Mouse (Mus musculus): ENCODE results near the gene Atf6b. TPM values are rescaled to one million over a fixed set of nuclear protein-coding genes. Genes with fewer than 3 reads are reported as not detected.

The Atf6b gene
- polyA plus RNA-seq, 1 experiment from 2014 or later = 117 TPM

DNA sequence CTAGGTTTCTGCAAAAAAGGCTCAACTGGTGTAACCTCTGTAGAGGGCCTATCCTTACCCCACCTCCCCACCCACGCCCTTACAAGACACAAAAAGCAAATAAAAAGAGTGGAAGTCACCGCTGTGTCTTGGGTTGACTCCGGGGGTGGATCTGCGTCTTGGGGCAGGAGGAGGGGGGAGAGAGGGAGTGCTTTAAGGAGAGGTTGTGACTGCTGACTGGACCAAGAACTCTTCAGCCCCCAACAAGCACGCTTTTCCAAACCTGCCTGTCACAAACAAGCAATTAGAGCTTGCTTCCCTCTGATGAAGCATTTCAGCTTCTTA lies 18.3 kb upstream of the Atf6b start:
- peaks cover 41% of the 10 kb centered on the region for H3K27me3 ChIP-seq

DNA sequence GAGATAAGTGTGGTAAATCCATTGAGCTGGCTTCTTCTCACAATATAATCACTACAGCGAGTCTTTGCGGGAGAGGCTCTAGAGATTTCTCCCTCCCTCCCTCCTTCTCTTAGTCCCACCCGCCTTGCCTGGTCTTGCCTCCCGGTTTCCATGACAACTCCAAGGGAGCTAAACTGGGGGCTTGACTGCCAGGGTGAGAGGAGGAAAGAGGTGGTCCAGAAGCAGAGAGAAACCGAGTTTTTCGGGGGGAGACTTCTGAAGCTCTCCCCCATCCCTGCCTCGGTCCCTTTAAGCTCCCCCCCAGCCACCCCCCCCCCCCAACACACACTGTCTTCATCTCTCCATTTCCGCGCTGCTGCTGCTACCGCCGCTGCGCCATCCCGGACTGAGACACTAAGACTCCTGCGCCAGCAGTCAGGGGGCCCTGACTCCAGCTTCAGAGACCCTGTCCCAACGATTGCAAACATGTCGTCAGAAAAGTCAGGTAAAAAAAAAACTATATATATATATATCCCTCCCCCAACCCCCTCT lies 17.7 kb upstream of the Atf6b start, which contains the start of gene Prrt1:
Gene Prrt1, plus strand, starts transcription at position 313 of the 531 bp plus-strand sequence.
- no peaks in the 10 kb centered on the region for H3K9me3 ChIP-seq
- H3K4me3 ChIP-seq = peak within 1 kb of the TSS; percentile 73
- H3K36me3 ChIP-seq = peaks cover 3% of the 10 kb centered on the region; the same call in 1 of the 2 replicates
- WGBS = 1% methylated on average over 16 of the region's 16 CpGs
- peak within 1 kb of the TSS; percentile 93 for H3K27ac ChIP-seq
- H3K4me2 ChIP-seq = peak within 1 kb of the TSS; percentile 91
- peaks cover 61% of the 10 kb centered on the region for H3K4me1 ChIP-seq (replicated peaks)
- H3K9ac ChIP-seq = peak within 1 kb of the TSS; percentile 83
- ATAC-seq (ENCODE audit: low FRiP score) = peak; percentile 26; the same call in 1 of the 2 replicates
- peaks cover 47% of the 10 kb centered on the region for H3K27me3 ChIP-seq

More for the DNA sequence above, 18.3 kb upstream of the Atf6b start:
- Histone ChIP-seq H3K4me1 (replicated peaks) (peaks cover 61% of the 10 kb centered on the region), H3K9ac (peak overlapping the region; percentile 83), H3K4me3 (peak overlapping the region; percentile 73), H3K4me2 (peak overlapping the region; percentile 91), H3K27ac (peak overlapping the region; percentile 93), H3K9me3 (no peaks in the 10 kb centered on the region), H3K36me3 (peaks cover 4% of the 10 kb centered on the region)
- no peak for ATAC-seq (ENCODE audit: low FRiP score)
- 17% methylated on average over 5 of the region's 5 CpGs for WGBS

DNA sequence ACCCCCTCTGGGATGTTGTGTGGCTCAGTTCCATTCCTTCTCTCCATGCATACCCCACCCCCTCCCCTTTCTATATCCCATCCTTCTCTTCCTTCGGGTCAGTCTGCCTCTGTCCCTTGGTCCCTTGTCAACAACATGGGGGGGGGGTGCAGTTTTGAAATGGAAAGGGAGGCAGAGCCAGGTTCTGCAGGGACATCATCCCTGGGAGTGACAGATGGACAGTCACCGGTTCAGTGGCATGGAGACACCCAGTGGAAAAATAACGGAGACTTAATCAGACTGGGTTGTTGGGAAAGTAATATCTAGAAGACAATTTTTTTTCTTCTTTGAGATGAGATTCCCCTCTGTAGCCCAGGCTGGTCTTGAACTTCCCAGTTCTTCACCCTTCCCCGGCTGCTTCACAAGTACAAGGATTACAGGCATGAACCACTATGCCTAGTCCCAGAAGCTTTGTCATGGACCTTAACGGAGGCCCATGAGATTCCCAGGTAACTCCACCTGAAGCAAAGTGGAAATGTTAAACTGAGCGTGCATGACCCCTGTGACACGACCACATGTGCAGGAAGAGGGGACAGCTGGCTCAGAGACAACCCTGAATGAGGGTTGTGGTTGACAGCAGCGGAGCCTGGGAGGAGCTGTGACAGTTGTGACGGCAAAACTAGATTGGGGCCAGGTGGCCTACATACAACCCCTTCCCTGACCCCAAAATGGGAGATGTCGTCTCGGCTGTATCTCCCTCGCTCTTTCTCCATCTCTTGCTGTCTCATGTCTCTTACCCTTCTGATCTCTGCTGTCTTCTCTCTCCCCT lies 16.9 kb upstream of the Atf6b start:
- no peak for ATAC-seq (ENCODE audit: low FRiP score)
- peaks cover 3% of the 10 kb centered on the region; the same call in 1 of the 2 replicates for H3K36me3 ChIP-seq
- H3K9me3 ChIP-seq = no peaks in the 10 kb centered on the region
- peak overlapping the region; percentile 91 for H3K4me2 ChIP-seq
- 10% methylated on average over 12 of the region's 12 CpGs for WGBS
- H3K4me3 ChIP-seq = peak overlapping the region; percentile 73
- H3K27me3 ChIP-seq = peaks cover 47% of the 10 kb centered on the region
- H3K9ac ChIP-seq = peak overlapping the region; percentile 83
- H3K4me1 ChIP-seq (replicated peaks) = peaks cover 61% of the 10 kb centered on the region
- peak overlapping the region; percentile 93; the same call in 1 of the 2 replicates for H3K27ac ChIP-seq

DNA sequence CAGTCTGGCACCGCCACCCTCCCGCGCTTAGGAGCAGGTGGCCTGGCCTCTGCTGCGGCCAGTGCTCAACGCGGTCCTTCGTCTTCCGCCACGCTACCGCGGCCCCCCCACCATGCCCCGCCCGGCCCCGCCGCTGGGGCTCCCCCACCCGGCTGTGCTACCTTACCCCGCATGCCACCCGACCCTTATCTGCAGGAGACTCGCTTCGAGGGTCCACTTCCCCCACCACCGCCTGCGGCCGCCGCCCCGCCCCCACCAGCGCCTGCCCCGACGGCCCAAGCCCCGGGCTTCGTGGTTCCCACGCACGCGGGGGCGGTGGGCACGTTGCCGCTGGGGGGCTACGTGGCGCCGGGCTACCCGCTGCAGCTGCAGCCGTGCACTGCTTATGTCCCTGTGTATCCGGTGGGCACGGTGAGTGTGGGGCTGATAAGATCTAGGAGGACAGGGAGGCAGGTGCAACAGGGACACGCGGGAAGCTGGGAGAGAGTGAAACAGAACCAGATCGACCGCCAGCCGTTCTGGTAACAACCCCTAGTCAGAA lies 16.1 kb upstream of the Atf6b start:
- Histone ChIP-seq H3K4me2 (peak overlapping the region; percentile 91), H3K9me3 (no peaks in the 10 kb centered on the region), H3K27me3 (peaks cover 52% of the 10 kb centered on the region), H3K4me1 (replicated peaks) (peaks cover 58% of the 10 kb centered on the region), H3K4me3 (peak overlapping the region; percentile 73), H3K36me3 (no peaks in the 10 kb centered on the region), H3K9ac (peak overlapping the region; percentile 83), H3K27ac (no peak overlapping the region)
- no peak for ATAC-seq (ENCODE audit: low FRiP score)
- 1% methylated on average over 44 of the region's 48 CpGs for WGBS

DNA sequence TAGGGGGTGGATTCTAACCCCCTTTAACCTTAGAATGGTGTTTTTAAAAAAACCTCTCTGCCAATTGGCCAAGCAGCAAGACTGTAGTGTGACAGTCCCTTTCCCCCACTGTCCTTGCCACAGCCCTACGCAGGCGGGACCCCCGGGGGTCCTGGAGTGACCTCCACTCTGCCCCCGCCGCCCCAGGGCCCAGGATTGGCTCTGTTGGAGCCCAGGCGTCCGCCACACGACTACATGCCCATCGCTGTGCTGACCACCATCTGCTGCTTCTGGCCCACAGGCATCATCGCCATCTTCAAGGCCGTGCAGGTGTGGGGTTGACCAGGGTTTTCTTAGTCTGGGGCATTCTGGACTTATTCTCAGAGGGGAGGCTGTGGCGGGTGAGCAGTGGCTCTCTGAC lies 15.3 kb upstream of the Atf6b start:
- Histone ChIP-seq H3K4me3 (peak overlapping the region; percentile 73), H3K9ac (peak overlapping the region; percentile 83), H3K27ac (no peak overlapping the region), H3K27me3 (peaks cover 57% of the 10 kb centered on the region), H3K4me1 (replicated peaks) (peaks cover 50% of the 10 kb centered on the region), H3K9me3 (no peaks in the 10 kb centered on the region), H3K36me3 (no peaks in the 10 kb centered on the region), H3K4me2 (peak overlapping the region; percentile 91)
- 6% methylated on average over 12 of the region's 12 CpGs for WGBS
- no peak for ATAC-seq (ENCODE audit: low FRiP score)

DNA sequence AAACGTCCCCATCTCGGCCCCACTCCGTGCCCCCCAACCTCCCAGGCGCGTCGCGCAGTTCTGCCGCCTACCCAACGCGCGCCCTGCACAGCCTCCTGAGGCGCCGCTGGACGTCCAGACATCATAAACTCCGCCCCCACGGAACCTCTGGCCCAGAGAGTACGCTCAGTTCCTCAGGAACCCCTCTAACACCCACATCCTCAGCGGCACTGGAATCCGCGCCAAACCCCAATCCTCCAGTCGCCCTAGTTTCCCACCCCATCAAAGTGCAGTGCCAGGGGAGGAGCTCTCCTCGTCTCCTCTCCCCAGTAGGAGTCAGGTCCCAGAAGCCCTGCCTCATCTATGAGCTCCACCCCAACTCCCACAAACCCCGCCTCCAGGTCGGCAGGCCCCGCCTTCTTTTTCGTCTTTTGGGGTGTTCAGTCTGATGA lies 14.7 kb upstream of the Atf6b start:
- Histone ChIP-seq H3K36me3 (no peaks in the 10 kb centered on the region), H3K9ac (peak overlapping the region; percentile 83), H3K27me3 (peaks cover 58% of the 10 kb centered on the region), H3K27ac (no peak overlapping the region), H3K4me2 (peak overlapping the region; percentile 91), H3K9me3 (no peaks in the 10 kb centered on the region), H3K4me3 (peak overlapping the region; percentile 73), H3K4me1 (replicated peaks) (peaks cover 49% of the 10 kb centered on the region)
- no peak for ATAC-seq (ENCODE audit: low FRiP score)
- WGBS = 1% methylated on average over 26 of the region's 26 CpGs

DNA sequence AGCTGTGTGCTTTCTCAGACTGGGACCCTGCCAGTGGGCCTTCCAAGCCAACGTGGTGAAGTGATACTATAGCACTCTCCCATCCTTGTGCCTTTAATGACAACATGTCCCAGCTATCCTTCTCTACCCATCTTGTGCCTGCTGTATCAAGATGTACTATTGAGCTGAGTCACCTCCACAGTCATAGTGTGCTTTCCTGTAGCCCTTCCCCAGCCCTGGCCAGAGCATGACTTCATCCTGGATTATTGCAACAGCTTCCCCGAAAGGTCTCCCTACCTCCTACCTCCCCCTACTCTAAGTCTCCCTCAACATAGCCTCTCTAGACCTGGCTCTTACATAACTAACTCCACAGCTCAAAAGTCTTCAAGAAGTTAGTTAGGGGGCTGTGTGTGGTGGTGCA lies 11.3 kb upstream of the Atf6b start:
- Histone ChIP-seq H3K4me3 (no peak overlapping the region), H3K4me2 (no peak overlapping the region), H3K9ac (no peak overlapping the region), H3K36me3 (no peaks in the 10 kb centered on the region), H3K9me3 (no peaks in the 10 kb centered on the region), H3K27ac (no peak overlapping the region), H3K27me3 (peaks cover 52% of the 10 kb centered on the region), H3K4me1 (replicated peaks) (peaks cover 21% of the 10 kb centered on the region)
- ATAC-seq (ENCODE audit: low FRiP score) = no peak
- 76% methylated on average over 2 of the region's 2 CpGs for WGBS

DNA sequence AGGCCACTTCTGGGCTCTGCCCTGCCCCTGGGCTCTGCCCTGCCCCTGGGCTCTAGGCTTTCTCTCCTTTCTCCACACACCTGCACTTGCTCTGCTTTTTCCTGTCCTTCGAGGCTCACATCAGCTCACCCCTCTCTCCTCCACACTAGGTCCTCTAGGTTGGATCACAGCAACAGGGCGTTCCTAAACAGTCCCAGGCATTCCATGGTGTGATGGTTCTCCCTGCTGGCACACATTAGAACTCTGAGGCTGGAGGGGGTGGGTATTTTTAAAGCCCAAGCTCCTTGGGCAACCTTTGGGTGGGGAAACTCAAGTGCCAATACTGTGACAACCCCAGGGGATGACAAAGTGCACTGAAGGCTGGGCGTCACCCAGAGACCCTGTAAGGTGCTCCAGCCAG lies 9.5 kb upstream of the Atf6b start:
- Histone ChIP-seq H3K36me3 (no peaks in the 10 kb centered on the region), H3K4me3 (no peak overlapping the region), H3K4me1 (replicated peaks) (peaks cover 16% of the 10 kb centered on the region), H3K27ac (no peak overlapping the region), H3K9ac (peak overlapping the region; percentile 30; the same call in 1 of the 2 replicates), H3K9me3 (no peaks in the 10 kb centered on the region), H3K27me3 (peaks cover 34% of the 10 kb centered on the region), H3K4me2 (no peak overlapping the region)
- WGBS = 68% methylated on average over 3 of the region's 3 CpGs
- no peak for ATAC-seq (ENCODE audit: low FRiP score)

DNA sequence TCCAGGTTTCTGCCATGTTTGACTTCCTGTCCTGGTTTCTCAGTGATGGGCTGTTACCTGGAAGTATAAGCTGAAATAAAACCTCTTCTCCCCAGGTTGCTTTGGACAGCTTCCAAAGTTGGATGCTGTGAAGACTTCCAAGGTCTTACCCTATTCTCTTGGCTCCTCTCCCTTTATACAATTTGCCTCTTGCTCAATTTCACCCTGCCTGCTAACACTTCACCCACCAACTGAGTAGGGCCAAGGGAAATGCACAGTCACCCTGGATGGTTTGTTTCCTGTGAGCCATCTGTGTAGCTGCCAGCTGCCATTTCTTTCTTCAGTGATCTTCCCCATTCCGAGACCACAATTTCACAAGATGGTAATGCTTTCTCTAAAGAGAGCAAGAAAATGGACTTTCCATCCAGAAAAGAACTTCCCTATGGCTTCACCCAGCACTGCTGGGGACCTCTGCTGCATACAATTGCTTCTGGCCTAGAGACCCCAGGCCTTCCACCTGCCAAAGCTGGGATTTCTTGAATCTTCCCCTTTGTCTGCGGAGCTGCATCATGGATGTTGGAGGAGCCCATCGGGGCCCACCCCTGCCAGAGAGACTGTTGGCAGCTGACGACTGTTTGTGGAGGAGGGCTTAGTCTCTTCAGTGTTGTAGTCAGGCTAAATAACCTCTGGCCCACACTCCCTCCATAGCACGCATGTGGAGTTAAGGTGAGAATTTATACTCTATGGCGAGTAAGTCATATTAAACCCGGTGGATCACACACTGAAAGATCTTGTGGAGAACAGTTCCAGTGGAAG lies 7.3 kb upstream of the Atf6b start:
- Histone ChIP-seq H3K9me3 (no peaks in the 10 kb centered on the region), H3K27ac (no peak overlapping the region), H3K4me3 (no peak overlapping the region), H3K9ac (no peak overlapping the region), H3K27me3 (peaks cover 17% of the 10 kb centered on the region), H3K4me2 (no peak overlapping the region), H3K36me3 (no peaks in the 10 kb centered on the region), H3K4me1 (replicated peaks) (peaks cover 16% of the 10 kb centered on the region)
- ATAC-seq (ENCODE audit: low FRiP score) = no peak
- 84% methylated on average over 7 of the region's 7 CpGs for WGBS

DNA sequence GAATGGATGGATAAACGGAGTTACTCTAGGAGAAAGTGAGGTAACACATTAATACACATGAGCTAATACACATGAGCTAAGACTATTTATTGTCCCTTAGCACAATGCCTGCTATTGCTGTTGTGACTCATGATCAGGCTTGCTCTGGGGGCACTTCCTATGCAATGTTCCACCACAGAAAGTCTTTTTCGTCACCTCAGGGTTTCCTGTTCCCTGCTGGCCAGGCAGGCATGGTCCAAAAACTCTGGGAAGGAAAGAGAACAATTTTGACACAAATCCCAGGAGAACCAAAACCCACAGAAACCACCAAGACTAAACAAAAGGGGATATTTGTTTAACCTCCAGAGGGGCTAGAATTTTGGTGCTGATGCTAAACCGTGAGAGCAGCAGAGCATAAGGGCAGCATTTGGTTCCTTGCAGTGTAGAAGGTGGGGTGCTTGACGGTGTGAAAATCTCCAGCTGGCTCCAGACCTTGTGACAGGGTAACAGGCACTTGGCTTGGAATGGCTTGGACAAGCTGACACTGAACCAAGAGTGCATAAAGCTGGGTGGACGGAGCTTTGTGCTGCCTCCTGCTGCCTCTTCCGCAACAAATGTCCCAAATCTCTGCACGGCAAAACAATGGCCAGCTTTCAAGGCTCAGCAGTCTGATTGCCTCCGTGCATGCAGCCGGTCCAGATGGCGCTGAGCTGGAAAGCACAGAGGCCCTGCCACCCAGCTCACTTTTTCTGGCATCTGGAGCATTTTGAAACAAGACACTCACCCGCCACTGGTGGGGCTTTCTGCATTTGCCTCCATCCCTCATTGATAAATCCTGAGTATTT lies 6.0 kb upstream of the Atf6b start:
- Histone ChIP-seq H3K4me3 (no peak overlapping the region), H3K4me1 (replicated peaks) (peaks cover 27% of the 10 kb centered on the region), H3K27me3 (peaks cover 10% of the 10 kb centered on the region), H3K9ac (peak overlapping the region; percentile 51), H3K27ac (peak overlapping the region; percentile 83), H3K4me2 (0 out of 2 replicates have a peak overlapping the region, but pooled peaks have one; percentile 6), H3K9me3 (no peaks in the 10 kb centered on the region), H3K36me3 (no peaks in the 10 kb centered on the region)
- 12% methylated on average over 11 of the region's 11 CpGs for WGBS
- no peak for ATAC-seq (ENCODE audit: low FRiP score)

DNA sequence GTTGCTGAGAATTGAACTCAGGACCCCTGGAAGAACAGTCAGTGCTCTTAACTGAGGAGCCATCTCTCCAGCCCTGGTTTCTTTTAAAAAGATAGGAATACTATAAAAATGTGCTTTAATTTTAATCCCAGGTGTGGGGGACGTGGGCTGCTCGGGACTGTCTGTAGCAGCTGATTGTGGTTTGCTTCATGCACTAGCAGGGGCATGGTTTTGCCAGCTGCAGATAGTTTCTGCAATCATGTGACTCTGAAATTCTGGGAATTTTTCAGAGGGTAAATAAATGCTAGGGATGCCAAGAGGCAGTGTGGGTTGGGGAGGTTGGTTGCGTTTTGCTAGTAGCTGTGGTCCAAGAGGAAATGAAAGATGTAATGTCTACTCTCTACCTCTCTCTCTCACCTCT lies 5.0 kb upstream of the Atf6b start:
- H3K27me3 ChIP-seq = peaks cover 6% of the 10 kb centered on the region; the same call in 1 of the 2 replicates
- ATAC-seq (ENCODE audit: low FRiP score) = no peak
- WGBS = 88% methylated on average over 3 of the region's 3 CpGs
- no peaks in the 10 kb centered on the region for H3K9me3 ChIP-seq
- H3K27ac ChIP-seq = peak overlapping the region; percentile 83; the same call in 1 of the 2 replicates
- no peak overlapping the region for H3K9ac ChIP-seq
- H3K4me3 ChIP-seq = no peak overlapping the region
- no peak overlapping the region for H3K4me2 ChIP-seq
- peaks cover 34% of the 10 kb centered on the region for H3K4me1 ChIP-seq (replicated peaks)
- H3K36me3 ChIP-seq = no peaks in the 10 kb centered on the region

Data from hindbrain, embryonic 13.5 days (tissue).